Mouse (Mus musculus) gonadal fat pad, adult 2 months (tissue): ENCODE results near the gene Slc37a2. TPM values are rescaled to one million over a fixed set of nuclear protein-coding genes. Genes with fewer than 3 reads are reported as not detected.
"Not testable (repeated sequence)": the region's sequence is repeated elsewhere in the genome, so short reads cannot be mapped to it uniquely, and the experiment has no call there.

ENCODE experiments used
- DNase-seq: peaks from one replicate; pipeline ENCODE4 v3.0.0-alpha.2; 2012; ENCODE audit warnings: low read depth
- polyA plus RNA-seq: library from polyadenylated mRNA; depleted of rRNA; stranded (reverse); fragments of >200 nt; gene quantifications from 2 replicates; pipeline ENCODE4 v1.2.3, GENCODE M21; 2012; rRNA removed

The Slc37a2 gene
- polyA plus RNA-seq: 3.2 and 3.9 TPM in 2 replicates

DNA sequence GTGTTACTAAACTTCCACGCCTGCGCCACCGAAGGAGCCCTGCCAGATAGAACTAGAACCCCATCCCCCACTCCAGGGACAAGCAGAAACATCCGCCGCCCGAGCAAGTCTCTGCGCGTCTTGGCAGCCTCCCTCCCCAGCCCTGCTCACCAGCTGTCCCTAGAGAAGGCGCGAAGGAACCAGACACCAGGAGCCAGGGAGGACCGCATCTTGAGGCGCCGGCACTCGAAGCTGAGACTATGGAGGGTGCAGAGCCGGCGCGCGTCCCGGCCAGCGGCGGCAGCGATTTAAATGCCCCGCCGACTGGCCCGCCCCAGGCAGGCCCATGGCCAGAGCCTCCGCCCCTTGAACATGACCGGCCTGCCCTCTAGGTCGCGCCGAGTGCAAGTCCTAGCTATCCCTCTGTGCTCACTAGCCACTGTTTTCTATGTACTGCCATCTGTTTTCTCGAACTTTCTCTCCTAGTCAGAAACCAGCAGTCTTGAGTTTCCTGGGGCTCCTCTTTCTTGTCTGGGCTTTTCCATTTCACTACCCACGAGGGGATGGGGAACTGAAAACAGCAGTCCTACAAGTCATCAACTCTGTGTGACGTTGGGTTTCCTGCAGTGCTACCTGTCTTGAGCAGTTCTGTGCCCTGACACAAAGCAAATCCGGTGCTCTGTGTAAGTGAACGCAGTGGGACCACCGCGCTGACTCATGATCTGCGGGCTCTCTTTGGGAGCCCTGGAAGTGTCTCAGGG lies at the start of gene Slc37a2:
TSS of gene Slc37a2 (minus strand) at position 590 of the 740 bp plus-strand sequence.
- no peak for DNase-seq

DNA sequence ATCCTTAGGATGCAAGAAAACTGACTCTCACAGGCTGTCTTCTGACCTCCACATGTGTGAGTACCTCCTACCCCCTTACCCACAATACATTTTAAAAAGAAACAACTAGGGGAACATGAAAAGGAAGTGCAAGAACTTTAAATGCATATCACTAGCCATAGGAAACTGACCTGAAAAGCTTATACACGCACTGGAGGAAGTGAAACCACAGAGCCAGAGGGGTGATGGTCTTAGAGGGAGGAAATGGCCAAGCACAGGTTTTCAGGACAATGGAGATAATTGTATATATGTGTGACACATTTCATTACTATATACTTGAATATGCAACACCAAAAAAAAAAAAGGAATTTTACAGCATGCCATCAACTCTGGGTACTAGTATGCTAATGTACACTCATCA lies 46.2 kb upstream of the Slc37a2 start:
- no peak for DNase-seq

GRCm38 (mm10) chr9:37300501-37300900 lies 45.0 kb upstream of the Slc37a2 start:
- not testable (repeated sequence) for DNase-seq

DNA sequence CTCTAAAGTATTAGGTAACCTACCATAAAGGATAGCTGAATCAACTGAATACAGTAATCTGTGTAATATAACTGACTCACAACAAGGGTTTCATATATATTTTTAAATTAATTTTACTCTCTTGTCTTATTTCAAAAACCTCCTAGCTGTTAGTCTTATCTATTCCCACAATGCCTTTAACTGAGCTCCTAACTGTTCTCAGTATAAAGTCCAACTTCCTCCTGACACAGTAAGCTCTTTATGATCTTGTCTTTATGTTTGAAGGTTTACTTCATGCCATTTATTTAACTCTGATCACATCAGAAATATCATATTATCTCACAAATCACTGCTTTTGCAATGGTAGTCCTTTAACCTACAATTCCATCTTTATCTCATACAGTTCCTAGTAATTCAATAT lies 40.0 kb upstream of the Slc37a2 start:
- no peak for DNase-seq

DNA sequence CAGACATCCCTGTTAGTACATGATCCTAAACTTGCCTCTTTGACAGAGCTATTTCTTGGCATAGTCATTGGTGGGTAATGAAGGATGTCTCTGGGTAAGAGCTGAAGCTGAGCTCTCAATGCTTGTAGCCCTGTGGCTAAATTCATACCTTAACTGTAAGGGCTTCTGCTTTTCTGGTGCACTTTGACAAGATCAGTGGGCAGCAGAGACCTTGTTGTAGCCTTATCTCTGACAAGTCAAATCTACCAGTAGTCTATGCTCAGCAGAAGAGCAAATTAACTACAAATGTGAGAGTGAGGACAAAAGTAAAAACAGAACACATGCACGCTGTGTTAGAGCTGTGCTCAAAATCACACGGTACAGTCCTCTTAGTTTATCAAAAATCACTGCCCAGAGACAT lies 11.1 kb upstream of the Slc37a2 start:
- no peak for DNase-seq

GRCm38 (mm10) chr9:37255889-37256225 lies 319 bp upstream of the Slc37a2 start:
- no peak for DNase-seq

DNA sequence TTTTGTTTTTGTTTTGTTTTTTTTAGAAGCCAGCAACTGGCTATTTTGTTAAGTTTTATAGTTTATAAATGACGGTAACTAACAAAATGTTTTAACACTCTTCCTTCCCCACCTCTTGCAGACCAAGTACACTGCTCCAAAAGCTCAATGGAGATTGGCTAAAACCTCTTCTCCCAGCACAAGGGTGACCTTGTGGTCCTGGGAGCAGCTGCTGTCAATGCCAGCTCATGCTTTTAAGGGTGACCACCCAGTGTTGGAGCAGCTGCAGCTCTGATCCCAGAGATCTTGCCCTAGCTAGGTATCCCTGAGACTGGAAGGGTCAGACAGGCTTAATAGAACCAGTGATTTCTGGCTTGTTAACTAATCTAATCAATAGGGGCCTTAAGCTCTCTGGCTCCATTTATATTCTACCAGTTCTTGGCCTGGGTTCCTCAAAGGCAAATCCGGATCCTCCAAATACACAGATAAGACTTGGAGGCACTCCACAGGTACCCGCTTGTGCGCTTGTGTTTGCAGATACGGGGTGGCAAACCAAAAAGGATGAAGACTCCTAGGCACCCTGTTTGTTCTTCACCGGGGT lies 917 bp downstream of the Slc37a2 start:
- no peak for DNase-seq

DNA sequence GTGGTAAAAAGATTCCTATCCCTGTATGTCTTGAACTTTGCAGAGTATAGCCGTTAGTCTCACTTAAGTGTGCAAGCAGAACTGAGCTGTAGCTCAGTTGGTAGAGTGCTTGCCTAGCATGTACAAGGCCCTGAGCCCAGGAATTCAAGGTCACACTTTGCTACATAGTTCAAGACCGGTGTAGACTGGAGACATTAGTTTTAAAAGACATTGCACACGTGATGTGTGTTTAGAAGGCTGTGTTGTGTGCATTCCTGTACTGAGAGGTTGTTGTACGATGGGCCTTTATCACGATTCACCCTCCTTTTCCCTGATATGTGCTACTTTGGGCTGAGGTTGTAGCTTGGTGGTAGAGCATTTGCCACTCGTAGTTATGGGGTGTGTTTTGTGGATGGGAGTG lies 4.9 kb downstream of the Slc37a2 start:
- DNase-seq: no peak

GRCm38 (mm10) chr9:37249976-37250375 lies 5.6 kb downstream of the Slc37a2 start:
- no peak for DNase-seq

DNA sequence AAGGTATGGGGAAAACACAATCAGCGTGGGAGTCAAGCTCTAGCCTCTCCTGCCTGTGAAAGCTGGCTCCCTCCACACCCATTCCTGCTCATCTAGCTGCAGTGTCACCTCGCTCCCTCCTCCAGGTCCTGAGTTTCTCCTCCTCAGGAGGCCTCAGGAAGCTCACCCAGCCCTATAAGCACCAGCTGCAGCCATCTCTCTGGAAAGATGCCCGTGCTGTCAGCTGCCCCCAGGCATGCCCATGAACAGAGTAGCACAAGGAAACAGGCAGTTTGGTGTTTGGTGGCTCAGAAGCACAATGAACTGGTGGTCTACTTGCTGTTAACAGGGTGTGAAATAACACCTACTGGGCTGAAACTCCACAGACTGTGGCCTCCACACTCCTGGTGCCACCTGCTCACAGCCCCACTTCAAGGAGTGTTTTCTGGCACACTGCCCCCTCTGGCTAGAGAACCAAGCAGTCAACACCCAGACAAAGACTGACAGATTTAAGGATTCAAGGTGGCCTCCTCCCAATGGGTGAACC lies 7.1 kb downstream of the Slc37a2 start:
- DNase-seq: no peak

- no peak for DNase-seq
Measured at GRCm38 (mm10) chr9:37247429-37247828, 8.1 kb downstream of the Slc37a2 start.

- DNase-seq: no peak
Measured at GRCm38 (mm10) chr9:37245810-37246209, 9.7 kb downstream of the Slc37a2 start.

DNA sequence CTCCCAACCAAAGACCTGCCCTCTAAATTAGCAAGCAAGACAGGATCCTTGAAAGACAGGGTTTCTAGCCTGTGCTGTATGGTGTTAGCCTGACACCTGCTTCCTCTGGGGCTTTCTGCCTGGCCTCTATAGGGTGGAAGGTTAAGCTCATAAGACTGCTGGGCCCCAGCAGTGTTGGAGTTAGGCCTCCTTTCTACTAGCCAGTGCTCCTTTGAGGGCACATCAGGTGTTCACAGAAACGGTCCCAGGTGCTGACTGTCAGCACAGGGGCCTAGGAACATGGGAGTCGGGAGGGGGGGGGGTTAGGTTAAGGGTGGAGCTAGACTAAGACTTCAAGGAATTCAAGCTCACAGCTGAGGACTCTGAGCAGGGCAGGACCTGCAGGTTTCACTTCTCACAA lies 10.1 kb downstream of the Slc37a2 start:
- no peak for DNase-seq

DNA sequence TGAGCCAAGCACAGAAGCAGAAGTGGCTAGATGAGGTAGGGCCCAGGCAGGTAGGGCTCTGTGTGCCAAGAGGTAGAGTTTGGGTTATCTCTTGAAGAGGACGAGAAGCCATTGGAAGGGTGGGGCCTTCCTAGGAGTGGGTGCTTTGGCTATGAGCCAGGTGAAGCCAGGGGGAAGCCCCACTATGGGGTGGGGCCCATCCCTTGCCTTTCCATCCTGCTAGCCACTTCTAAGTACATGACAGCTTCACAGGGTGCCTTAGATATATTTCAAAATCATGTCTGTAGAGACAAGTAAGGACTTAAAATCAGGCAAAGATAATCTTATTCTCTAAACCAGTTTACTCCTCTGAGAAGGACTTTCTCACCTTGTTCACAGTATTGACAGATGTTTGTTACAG lies 10.9 kb downstream of the Slc37a2 start:
- DNase-seq: no peak

- DNase-seq: no peak
Measured at GRCm38 (mm10) chr9:37242764-37243163, 12.8 kb downstream of the Slc37a2 start.

DNA sequence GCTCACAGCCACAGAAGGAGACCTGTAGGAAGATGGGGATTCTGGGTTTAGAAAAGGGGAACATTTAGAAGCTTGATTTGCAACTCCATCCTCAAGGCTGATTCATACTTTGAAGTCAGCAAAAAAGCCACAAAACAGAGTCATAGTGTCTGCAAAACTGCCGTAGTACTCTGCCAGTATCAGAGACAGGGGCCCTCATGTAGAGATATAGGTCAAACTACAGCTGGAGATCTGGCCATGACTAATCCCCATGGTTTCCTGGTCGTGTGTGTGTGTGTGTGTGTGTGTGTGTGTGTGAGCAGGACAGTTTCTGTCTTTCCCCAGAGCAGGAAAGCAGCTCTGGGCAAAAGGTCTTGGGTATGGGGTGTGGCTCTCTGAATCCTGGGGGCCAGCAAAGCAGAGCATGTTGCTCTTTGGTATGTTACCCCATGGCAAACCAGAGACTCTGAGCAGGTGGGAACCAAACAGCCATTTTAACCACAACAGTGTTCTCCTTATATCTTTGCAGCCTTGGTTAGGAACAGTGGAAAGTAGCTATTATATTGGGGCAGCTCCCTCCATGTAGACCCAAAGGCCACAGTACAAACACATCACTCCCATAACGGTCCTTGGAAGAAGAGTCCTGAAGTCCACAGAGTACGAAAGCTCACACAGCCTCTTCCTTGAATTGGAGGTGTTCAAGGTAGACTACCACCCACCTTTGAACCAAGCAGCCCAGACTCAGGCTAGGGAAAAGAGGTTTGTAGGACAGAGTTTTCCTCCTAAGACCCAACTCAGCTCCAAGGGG lies 19.4 kb downstream of the Slc37a2 start:
- DNase-seq: no peak

DNA sequence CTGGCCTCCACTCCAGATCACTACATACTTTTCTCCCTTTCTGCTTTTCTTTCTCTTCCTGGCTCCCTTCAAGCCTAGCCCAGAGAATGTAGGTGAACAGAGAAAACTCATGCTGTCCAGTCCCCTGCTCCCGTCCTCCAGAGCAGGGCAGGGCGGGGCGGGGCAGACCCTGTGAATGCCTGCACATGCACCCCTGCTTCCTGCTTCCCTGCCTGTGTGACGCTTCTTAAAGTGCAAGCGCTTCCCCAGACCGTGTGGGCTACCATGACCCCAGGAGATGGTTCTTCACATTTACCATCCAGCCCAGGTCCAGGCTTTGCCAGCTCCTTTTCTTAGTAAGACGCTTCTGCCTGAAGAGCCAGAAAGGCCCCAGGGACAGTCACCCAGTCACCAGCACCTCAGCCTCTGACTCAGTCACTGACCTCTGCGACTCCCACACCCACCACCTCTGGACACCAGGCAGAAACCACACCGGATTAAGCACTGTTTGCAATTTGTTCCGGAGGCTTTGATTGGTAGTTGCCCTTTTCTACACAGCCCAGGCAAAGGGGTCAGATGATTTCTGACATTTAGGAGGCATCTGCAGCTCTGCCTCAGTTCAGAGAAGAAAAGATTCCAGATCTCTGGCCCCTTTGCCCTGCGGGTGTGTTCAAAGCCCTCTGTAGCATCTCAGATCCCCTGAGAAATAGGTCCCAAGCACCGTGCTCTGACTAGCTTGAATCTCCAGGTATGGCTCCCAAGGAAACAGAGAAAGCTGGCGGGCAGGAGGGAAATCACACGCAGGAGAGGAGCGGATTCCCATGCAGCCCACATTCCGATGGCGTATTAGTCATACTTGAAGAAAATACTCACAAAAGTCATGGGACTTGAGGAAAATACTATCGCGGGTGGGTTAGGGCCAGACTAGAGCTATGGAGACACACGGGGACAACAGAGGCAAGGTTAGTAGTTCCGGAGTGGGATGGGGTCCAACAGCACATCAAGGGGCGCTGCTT lies 23.0 kb downstream of the Slc37a2 start:
- no peak for DNase-seq

DNA sequence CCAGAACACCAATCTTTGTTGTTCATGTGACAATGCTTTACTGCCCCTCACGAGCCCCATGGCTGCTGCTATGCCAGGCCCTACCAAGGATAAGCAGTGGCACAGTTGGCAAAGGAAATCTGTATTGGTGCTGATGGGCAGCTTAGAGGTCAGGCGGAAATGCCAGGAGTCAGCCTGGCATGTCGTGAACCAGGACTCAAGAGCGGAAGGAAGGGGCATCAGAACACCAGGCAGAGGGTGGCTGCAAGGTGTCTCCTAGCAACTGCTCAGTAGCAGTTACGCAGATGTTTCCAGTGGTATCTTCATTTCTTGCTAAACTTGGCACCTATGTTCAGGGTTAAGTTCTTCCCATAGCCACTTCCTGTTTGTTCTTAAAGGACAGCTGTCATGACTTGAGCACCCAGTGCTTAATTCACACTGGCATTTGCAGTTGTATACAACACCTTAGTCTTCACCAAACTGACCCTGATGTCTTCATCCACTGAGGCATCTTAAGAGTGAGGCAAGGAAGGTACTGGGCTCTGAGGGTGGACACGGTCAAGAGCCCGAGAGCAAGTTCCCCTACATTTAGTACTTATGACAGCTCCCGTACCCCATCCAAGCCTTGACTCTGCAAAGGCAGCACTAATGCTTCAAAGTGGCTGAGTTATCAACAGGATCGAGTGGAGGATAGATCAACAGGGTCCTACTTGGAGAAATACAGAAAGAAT lies 24.9 kb downstream of the Slc37a2 start:
- DNase-seq: no peak

- no peak for DNase-seq
Measured at GRCm38 (mm10) chr9:37229880-37230325, 25.6 kb downstream of the Slc37a2 start.

DNA sequence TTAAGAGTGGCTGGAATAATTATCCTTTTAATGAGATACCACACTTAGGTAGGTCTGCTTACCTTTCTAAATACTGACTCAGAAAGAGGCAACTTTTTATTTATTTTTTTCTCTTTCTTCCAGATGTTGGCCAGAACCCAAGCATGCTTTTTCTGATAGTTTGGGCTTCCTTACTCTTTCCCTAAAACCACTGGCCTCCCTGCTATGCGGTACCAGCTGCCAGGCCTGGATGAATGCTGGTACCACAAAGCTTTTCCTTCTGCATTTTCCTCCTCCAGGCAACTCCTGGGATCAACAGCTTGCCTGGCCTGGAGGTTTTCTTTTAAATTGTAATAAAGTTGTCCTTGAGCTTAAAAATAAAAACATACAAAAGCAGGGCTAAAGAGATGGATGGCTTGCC lies 30.0 kb downstream of the Slc37a2 start:
- DNase-seq: no peak

DNA sequence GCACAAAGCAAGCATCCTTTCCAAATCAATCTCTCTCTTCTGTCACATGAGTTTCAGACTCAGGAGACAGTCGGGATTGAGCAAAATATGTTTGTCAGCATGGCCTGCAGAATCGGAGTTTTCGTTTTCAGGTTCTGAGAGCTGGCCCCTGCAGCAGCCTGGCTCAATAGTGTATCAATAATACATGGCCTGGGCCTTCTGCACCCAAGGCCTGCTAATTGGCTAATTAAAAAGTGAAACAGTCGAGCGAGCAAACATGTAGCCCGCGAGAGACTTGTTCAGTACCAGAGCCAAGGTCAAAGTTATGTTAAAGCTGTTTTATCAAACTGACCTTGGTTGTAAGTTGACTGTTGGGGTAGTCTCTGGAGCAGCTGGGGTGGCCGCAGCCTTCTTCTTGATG lies 34.8 kb downstream of the Slc37a2 start:
- DNase-seq: no peak
